Mouse (Mus musculus) stomach, embryonic 15.5 days (tissue): ENCODE data around the gene Zfhx3. TPM values are rescaled to one million over a fixed set of nuclear protein-coding genes. Genes with fewer than 3 reads are reported as not detected.
A peak's percentile ranks its signal among the peaks of the same experiment; 100 is the strongest.

ENCODE experiments used
- ATAC-seq: fragments of 200-750 bp; cut with Nextera tagmentation; 2 replicates; pipeline ENCODE4 v1.8.0; 2017; ENCODE audit warnings: low read depth, moderate number of reproducible peaks, moderate TSS enrichment; ENCODE audit not compliant: insufficient read depth, low FRiP score
- H3K27ac ChIP-seq: fragments of 300-500 bp; sonication (generic); 2 replicates; pipeline ENCODE4 v1.5.1; 2015; ENCODE audit warnings: mild to moderate bottlenecking, inconsistent platforms
- H3K27me3 ChIP-seq: fragments of 300-500 bp; sonication (generic); replicated peaks from 2 replicates; pipeline ENCODE4 v1.6.1; 2015; ENCODE audit warnings: inconsistent platforms
- H3K36me3 ChIP-seq: fragments of 300-500 bp; sonication (generic); 2 replicates; pipeline ENCODE4 v1.6.1; 2015; ENCODE audit warnings: inconsistent platforms
- H3K4me1 ChIP-seq: fragments of 300-500 bp; sonication (generic); 2 replicates; pipeline ENCODE4 v1.6.1; 2015; ENCODE audit warnings: inconsistent platforms
- H3K4me2 ChIP-seq: fragments of 300-500 bp; sonication (generic); 2 replicates; pipeline ENCODE4 v1.6.1; 2015; ENCODE audit warnings: mild to moderate bottlenecking, inconsistent platforms
- H3K4me3 ChIP-seq: fragments of 300-500 bp; sonication (generic); replicated peaks from 2 replicates; pipeline ENCODE4 v1.5.1; 2015; ENCODE audit warnings: inconsistent platforms
- H3K9ac ChIP-seq: fragments of 300-500 bp; sonication (generic); 2 replicates; pipeline ENCODE4 v1.6.1; 2015; ENCODE audit warnings: inconsistent platforms
- H3K9me3 ChIP-seq: fragments of 300-500 bp; sonication (generic); 2 replicates; pipeline ENCODE4 v1.6.1; 2016; ENCODE audit warnings: inconsistent platforms
- WGBS: fragments of 180-500 bp; shearing (Covaris S2); methylation state at CpG from one replicate; pipeline ENCODE4 v1.1.7; 2015; 5-methylcytosine and 5-hydroxymethylcytosine counted together
- polyA plus RNA-seq: library from polyadenylated mRNA; unstranded; fragments of >200 nt; fragmentation: Nextera tagmentation; extraction: Ambion mirVana; gene quantifications from 2 replicates; pipeline ENCODE4 v1.2.1, GENCODE M21; 2015

Gene Zfhx3
- polyA plus RNA-seq, 1 experiment from 2014 or later, result 12.9 TPM

DNA sequence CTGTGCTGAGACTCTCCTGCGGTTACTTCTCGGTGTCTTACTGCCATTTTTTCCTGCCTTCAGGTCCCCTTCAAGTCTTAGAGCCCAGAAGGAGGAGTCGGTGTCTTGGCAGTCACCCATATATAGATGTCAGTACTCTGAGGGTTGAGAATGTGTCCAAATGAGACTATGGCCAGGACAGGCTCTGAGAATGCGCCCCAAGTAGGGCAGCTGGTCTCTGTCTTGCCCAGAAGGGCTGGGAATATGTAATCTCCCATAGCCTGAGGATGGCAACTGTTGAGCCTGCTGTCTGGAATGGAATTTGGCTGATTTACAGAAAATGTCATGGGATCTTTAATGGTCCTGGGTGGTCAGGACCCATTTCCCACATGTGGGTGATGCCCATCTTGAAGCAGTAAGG, 881.6 kb downstream of the Zfhx3 start:
- H3K4me3 ChIP-seq, result no peak overlapping the region
- H3K4me2 ChIP-seq, result no peak overlapping the region
- no peak overlapping the region for H3K27ac ChIP-seq
- peaks cover 48% of the 10 kb centered on the region for H3K4me1 ChIP-seq
- H3K36me3 ChIP-seq, result no peaks in the 10 kb centered on the region
- no peaks in the 10 kb centered on the region for H3K27me3 ChIP-seq
- WGBS, result 72% methylated on average over 4 of the region's 4 CpGs
- no peaks in the 10 kb centered on the region for H3K9me3 ChIP-seq
- no peak for ATAC-seq
- H3K9ac ChIP-seq, result no peak overlapping the region

DNA sequence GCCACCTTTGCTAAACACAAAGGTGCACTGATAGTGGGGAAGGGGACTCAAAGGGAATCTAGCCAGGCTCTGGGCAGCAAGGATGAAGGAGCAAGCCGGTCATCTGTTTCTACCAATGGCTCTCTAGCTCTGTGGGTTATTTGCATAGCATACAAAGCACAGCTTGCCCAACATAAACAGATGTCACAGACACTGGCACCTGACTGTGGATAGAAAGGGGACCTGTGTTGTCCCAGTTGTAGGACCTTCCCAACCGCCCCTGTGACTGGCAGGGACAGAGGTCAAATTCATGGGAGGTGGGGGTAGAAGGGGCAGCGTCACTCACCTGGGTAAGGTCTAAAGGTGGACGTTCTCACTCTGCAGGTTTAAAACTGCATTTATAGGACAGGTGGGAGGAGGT, 884.0 kb downstream of the Zfhx3 start:
- Histone ChIP-seq H3K9me3 (no peaks in the 10 kb centered on the region), H3K27me3 (no peaks in the 10 kb centered on the region), H3K36me3 (no peaks in the 10 kb centered on the region), H3K4me2 (no peak overlapping the region), H3K4me1 (peaks cover 33% of the 10 kb centered on the region), H3K9ac (no peak overlapping the region), H3K4me3 (no peak overlapping the region), H3K27ac (no peak overlapping the region)
- 62% methylated on average over 4 of the region's 4 CpGs for WGBS
- ATAC-seq, result no peak

DNA sequence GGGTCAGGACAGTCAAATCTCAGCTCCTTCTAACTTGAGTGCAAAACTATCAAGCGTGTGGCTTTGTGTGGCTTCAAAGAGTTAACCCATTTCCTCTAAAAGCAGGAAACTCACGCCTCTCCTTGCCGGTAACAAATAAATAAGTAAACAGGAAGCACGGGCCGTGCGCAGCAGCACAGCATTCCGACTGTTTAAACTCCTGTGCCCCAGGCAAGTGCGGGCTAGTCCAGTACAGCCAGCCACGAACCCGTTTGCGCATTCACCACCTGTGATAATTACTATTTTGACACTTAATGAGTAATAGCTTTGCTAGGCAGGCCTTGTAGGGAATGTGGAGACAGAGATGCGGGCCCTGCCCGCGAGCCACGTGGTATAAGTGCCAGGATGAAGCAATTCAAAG, 885.0 kb downstream of the Zfhx3 start:
- Histone ChIP-seq H3K4me3 (no peak overlapping the region), H3K36me3 (no peaks in the 10 kb centered on the region), H3K4me2 (no peak overlapping the region), H3K9ac (no peak overlapping the region), H3K27ac (0 out of 2 replicates have a peak overlapping the region, but pooled peaks have one; percentile 8), H3K4me1 (peaks cover 29% of the 10 kb centered on the region), H3K9me3 (no peaks in the 10 kb centered on the region), H3K27me3 (no peaks in the 10 kb centered on the region)
- no peak; the same call in 1 of the 2 replicates for ATAC-seq
- 46% methylated on average over 15 of the region's 15 CpGs for WGBS

DNA sequence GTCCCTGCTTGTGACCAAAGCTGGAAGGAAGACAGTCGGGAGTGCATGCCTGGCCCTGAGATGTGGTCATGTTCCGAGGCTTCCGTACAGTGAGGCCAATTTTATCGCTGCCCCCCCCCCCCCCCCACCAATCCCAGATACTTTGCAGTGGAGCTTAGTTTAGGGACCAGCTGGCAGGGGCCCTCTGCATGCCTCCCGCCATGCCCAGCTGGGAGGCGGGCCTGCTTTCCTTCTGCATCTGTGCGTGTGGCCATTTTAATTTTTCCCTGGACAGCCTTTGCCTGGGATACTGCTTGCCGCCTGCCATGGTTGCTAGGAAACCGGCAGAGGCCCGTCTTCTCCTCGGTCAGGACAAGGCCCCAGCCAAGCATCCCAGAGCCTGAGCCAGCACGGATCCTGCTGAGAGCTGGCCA, 886.9 kb downstream of the Zfhx3 start:
- Histone ChIP-seq H3K9ac (no peak overlapping the region), H3K4me2 (no peak overlapping the region), H3K4me1 (peaks cover 17% of the 10 kb centered on the region), H3K4me3 (no peak overlapping the region), H3K27me3 (no peaks in the 10 kb centered on the region), H3K27ac (no peak overlapping the region), H3K9me3 (no peaks in the 10 kb centered on the region), H3K36me3 (no peaks in the 10 kb centered on the region)
- WGBS, result 42% methylated on average over 12 of the region's 12 CpGs
- peak; percentile 67; the same call in 1 of the 2 replicates for ATAC-seq

DNA sequence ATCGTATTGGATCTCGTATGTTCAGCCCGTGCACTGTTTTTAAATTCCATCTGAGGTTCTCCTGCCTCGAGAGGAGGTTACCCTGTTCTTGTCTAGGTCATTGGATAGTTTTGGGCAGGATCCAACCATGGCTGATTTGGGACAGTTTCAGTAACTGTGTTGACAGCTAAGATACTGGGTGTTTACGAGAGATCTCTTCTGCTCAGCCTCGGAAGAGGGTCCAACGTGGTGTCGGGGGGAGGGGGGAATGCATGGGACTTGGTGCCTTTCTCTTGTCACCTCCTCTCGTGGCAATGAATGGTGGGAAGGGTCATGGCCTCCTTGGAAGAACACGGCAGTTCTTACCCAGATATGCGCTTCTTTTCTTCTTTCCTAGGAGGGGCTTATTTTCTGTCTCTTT, 892.7 kb downstream of the Zfhx3 start:
- no peak overlapping the region for H3K9ac ChIP-seq
- no peaks in the 10 kb centered on the region for H3K4me1 ChIP-seq
- no peak for ATAC-seq
- no peaks in the 10 kb centered on the region for H3K36me3 ChIP-seq
- H3K9me3 ChIP-seq, result no peaks in the 10 kb centered on the region
- no peak overlapping the region for H3K4me2 ChIP-seq
- WGBS, result 81% methylated on average over 11 of the region's 11 CpGs
- no peak overlapping the region for H3K4me3 ChIP-seq
- no peak overlapping the region for H3K27ac ChIP-seq
- no peaks in the 10 kb centered on the region for H3K27me3 ChIP-seq

DNA sequence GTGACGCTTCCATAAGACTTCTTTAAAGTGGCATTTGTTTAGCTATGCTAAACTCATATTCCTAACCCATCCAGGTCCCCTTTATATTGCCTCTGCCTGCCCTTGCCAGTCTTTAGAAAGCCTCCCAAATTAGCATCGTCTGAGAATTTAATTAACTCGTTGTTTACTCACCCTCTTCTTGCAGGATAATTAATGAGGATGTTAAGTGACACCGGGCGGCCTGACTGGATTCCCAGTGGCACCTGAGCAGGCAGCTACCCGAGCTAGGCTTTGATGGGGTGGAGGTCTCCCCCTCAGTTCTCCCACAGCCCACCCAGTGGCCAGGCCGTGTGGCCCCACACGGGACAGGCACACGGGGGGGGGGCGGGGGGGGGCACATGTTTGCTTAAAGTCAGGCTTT, 895.3 kb downstream of the Zfhx3 start:
- Histone ChIP-seq H3K27me3 (no peaks in the 10 kb centered on the region), H3K9me3 (no peaks in the 10 kb centered on the region), H3K27ac (no peak overlapping the region), H3K4me1 (no peaks in the 10 kb centered on the region), H3K9ac (no peak overlapping the region), H3K4me2 (no peak overlapping the region), H3K4me3 (no peak overlapping the region), H3K36me3 (no peaks in the 10 kb centered on the region)
- ATAC-seq, result no peak
- 30% methylated on average over 10 of the region's 10 CpGs for whole genome bisulfite sequencing

DNA sequence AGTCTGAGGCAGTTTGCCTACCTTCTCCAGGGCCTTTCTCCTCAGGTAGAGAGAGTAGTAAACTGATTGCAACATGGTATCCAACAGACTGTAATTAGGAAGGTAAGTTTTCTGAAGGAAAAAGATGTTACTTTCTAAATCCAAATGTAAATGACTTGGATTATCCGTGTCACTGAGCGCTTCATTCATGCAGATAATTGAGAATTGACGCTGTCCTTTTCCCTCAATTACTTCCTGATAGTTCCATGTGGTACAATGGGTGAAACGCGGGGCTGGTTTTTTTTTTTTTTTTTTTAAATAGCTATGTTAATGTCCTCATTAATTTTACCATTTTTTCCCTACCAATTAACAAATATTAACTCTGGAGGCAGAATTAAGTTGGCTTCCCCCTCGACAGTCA, 896.3 kb downstream of the Zfhx3 start:
- WGBS, result 85% methylated on average over 6 of the region's 6 CpGs
- no peaks in the 10 kb centered on the region for H3K4me1 ChIP-seq
- no peak overlapping the region for H3K4me2 ChIP-seq
- no peaks in the 10 kb centered on the region for H3K27me3 ChIP-seq
- H3K27ac ChIP-seq, result no peak overlapping the region
- ATAC-seq, result no peak
- no peak overlapping the region for H3K9ac ChIP-seq
- H3K4me3 ChIP-seq, result no peak overlapping the region
- no peaks in the 10 kb centered on the region for H3K9me3 ChIP-seq
- no peaks in the 10 kb centered on the region for H3K36me3 ChIP-seq

DNA sequence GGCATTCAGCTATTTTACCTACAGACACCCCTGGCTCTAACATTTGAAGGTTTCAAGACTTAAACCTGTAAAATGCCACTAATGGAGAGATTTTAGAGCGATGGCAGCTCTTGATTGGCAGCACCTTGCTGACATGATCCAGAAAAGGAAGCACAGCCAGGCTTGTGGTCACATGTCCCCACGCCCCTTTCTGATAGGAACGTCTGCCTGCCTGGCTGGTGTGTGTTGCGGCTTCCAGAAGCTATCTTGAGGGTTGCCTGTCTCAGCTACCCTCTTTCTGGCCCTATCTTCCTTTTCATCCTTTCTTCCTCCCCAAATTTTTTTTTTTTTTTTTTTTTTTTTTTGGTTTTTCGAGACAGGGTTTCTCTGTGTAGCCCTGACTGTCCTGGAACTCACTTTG, 899.9 kb downstream of the Zfhx3 start:
- no peak overlapping the region for H3K4me3 ChIP-seq
- H3K27ac ChIP-seq, result no peak overlapping the region
- 0 out of 2 replicates have a peak, but pooled peaks cover 5% of the 10 kb centered on the region for H3K36me3 ChIP-seq
- 78% methylated on average over 5 of the region's 5 CpGs for WGBS
- no peak overlapping the region for H3K4me2 ChIP-seq
- ATAC-seq, result no peak
- peaks cover 3% of the 10 kb centered on the region for H3K4me1 ChIP-seq
- H3K9me3 ChIP-seq, result no peaks in the 10 kb centered on the region
- no peak overlapping the region for H3K9ac ChIP-seq
- H3K27me3 ChIP-seq, result no peaks in the 10 kb centered on the region

DNA sequence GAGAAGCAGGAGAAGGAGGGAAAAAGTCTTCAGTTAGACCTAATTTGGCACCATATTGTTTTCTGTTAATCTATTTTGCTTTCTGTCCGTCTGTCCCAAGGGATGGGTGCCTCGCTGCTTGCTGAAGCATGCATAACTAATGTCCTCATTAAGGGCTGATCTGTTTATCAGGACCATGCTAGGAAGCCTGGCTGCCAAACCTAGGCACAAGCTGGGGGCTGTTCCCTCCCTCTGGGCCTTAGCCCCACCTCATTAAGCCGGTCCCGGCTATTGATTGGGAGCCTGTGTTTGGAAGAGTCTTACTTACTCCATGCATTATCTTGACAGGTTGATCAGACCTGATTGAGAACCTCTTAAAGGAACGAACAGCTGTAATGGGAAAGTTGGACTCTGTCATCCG, 903.7 kb downstream of the Zfhx3 start:
- ATAC-seq, result no peak
- H3K36me3 ChIP-seq, result 0 out of 2 replicates have a peak, but pooled peaks cover 5% of the 10 kb centered on the region
- WGBS, result 32% methylated on average over 6 of the region's 6 CpGs
- H3K4me2 ChIP-seq, result no peak overlapping the region
- H3K4me3 ChIP-seq, result no peak overlapping the region
- H3K9me3 ChIP-seq, result no peaks in the 10 kb centered on the region
- peaks cover 3% of the 10 kb centered on the region for H3K4me1 ChIP-seq
- no peaks in the 10 kb centered on the region for H3K27me3 ChIP-seq
- H3K27ac ChIP-seq, result no peak overlapping the region
- no peak overlapping the region for H3K9ac ChIP-seq

DNA sequence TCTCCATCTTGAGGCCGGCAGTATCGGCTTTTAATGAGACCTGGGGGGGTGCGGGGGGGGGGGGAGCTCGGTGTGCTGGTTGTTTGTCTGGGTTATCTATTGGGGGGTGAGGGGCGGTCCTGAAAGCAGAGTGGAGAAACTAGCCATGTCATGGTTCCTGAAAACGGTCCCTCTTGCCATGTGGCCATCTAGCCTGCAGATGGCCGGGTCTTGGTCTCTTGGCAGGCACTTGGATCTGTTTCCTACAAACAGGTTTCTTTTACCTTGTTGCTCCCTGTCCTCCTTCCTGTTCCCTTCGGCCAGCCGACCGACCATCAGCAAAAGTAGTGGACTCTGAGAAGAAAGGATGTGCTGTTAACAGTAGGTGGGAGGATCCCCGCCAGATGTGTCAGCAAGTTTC, 904.4 kb downstream of the Zfhx3 start:
- peaks cover 3% of the 10 kb centered on the region for H3K4me1 ChIP-seq
- H3K9ac ChIP-seq, result no peak overlapping the region
- ATAC-seq, result no peak
- no peaks in the 10 kb centered on the region for H3K9me3 ChIP-seq
- WGBS, result 45% methylated on average over 11 of the region's 11 CpGs
- H3K27ac ChIP-seq, result peak overlapping the region; percentile 40; the same call in 1 of the 2 replicates
- H3K36me3 ChIP-seq, result 0 out of 2 replicates have a peak, but pooled peaks cover 5% of the 10 kb centered on the region
- no peak overlapping the region for H3K4me2 ChIP-seq
- H3K27me3 ChIP-seq, result no peaks in the 10 kb centered on the region
- H3K4me3 ChIP-seq, result no peak overlapping the region

DNA sequence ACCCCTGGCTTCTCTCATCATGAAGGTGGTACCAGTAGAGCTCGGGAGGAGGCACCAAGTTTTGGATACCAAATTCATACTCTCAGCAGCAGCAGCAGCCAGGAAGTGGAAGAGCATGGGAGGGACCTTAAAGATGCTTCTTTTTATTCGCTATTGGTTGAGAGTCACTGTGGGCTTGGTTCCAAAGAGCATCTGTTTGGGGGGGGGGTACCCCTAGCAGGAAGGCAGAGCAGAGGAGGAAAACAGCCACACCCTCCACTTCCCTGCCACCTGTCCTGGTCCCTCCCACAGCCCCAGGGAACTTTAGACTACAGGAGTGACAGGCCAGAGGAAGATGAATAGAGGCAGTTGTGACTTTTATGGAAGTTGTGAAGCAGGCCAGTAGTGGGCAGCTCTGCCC, 904.9 kb downstream of the Zfhx3 start:
- Histone ChIP-seq H3K27me3 (no peaks in the 10 kb centered on the region), H3K4me3 (no peak overlapping the region), H3K27ac (peak overlapping the region; percentile 40; the same call in 1 of the 2 replicates), H3K9me3 (no peaks in the 10 kb centered on the region), H3K36me3 (0 out of 2 replicates have a peak, but pooled peaks cover 5% of the 10 kb centered on the region), H3K9ac (no peak overlapping the region), H3K4me1 (peaks cover 3% of the 10 kb centered on the region), H3K4me2 (no peak overlapping the region)
- no peak for ATAC-seq
- 75% methylated on average over 2 of the region's 2 CpGs for WGBS

DNA sequence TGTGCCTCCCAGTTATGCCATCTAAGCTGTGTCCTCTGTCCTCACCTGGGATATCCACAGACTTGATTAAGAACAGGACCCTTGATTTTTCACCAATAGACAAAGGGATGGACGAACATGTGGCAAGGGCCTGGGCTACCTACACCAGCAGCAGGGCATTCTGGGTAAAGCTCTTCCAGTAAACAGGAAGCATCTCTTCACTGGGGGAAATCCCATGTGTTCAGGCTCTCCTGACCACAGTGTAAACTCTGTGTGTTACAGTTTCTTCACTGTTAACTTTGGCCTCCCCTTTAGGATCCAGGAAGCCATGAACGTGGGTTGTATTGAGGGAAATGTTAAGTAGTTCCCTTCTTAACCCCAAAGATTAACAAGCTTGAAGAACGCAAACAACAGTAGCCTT, 906.0 kb downstream of the Zfhx3 start:
- WGBS, result 69% methylated on average over 3 of the region's 3 CpGs
- H3K27me3 ChIP-seq, result no peaks in the 10 kb centered on the region
- no peak overlapping the region for H3K9ac ChIP-seq
- no peaks in the 10 kb centered on the region for H3K9me3 ChIP-seq
- H3K4me2 ChIP-seq, result no peak overlapping the region
- no peak for ATAC-seq
- H3K4me3 ChIP-seq, result no peak overlapping the region
- 0 out of 2 replicates have a peak, but pooled peaks cover 5% of the 10 kb centered on the region for H3K36me3 ChIP-seq
- H3K4me1 ChIP-seq, result peaks cover 7% of the 10 kb centered on the region
- no peak overlapping the region for H3K27ac ChIP-seq

DNA sequence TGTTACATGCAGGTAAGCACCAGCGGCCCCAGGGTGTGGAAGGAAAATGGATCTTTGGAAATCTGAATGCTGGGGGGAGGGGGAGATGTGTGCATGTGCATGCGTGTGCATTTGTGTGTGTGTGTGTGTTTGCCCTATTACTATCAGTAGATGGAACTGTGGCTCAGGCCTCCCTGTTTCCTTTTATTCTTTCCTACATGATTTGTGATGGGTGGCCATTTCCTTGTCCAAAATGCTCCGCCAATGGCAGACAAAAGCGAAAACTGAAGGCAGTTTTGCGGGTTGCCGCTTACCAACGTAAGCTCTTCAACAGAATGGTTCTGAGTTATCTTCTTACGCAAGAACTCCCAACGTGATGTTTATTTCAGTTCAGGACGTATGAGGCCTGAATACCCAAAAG, 910.6 kb downstream of the Zfhx3 start:
- no peaks in the 10 kb centered on the region for H3K27me3 ChIP-seq
- H3K4me1 ChIP-seq, result peaks cover 8% of the 10 kb centered on the region; the same call in 1 of the 2 replicates
- peaks cover 3% of the 10 kb centered on the region for H3K36me3 ChIP-seq
- no peak overlapping the region for H3K4me2 ChIP-seq
- no peak overlapping the region for H3K9ac ChIP-seq
- no peak for ATAC-seq
- H3K4me3 ChIP-seq, result no peak overlapping the region
- H3K9me3 ChIP-seq, result no peaks in the 10 kb centered on the region
- 74% methylated on average over 10 of the region's 10 CpGs for WGBS
- no peak overlapping the region for H3K27ac ChIP-seq
